Mouse (Mus musculus) hindbrain, embryonic 16.5 days (tissue): Measurements from ENCODE around the gene Fbxo47. TPM values are rescaled to one million over a fixed set of nuclear protein-coding genes. Genes with fewer than 3 reads are reported as not detected.

Experiments
- ATAC-seq: fragments of 200-750 bp; cut with Nextera tagmentation; 2 replicates; pipeline ENCODE4 v1.8.0; 2017; ENCODE audit warnings: moderate TSS enrichment, moderate library complexity
- H3K27ac ChIP-seq: fragments of 300-500 bp; sonication (generic); 2 replicates; pipeline ENCODE4 v1.5.1; 2014; ENCODE audit warnings: low read depth, mild to moderate bottlenecking, control low read depth, low read length, moderate library complexity
- H3K27me3 ChIP-seq: fragments of 300-500 bp; sonication (generic); replicated peaks from 2 replicates; pipeline ENCODE4 v1.6.1; 2014; ENCODE audit warnings: low read length; ENCODE audit not compliant: control insufficient read depth, insufficient read depth
- H3K36me3 ChIP-seq: fragments of 300-500 bp; sonication (generic); 2 replicates; pipeline ENCODE4 v1.6.1; 2014; ENCODE audit warnings: mild to moderate bottlenecking, low read length, moderate library complexity, mixed read lengths; ENCODE audit not compliant: control insufficient read depth, insufficient read depth
- H3K4me1 ChIP-seq: fragments of 300-500 bp; sonication (generic); 2 replicates; pipeline ENCODE4 v1.6.1; 2014; ENCODE audit warnings: low read depth, low read length; ENCODE audit not compliant: control insufficient read depth, insufficient read depth
- H3K4me2 ChIP-seq: fragments of 300-500 bp; sonication (generic); 2 replicates; pipeline ENCODE4 v1.6.1; 2014; ENCODE audit warnings: mild to moderate bottlenecking, low read length, control low read depth, moderate library complexity
- H3K4me3 ChIP-seq: fragments of 300-500 bp; sonication (generic); 2 replicates; pipeline ENCODE4 v1.5.1; 2014; ENCODE audit warnings: mild to moderate bottlenecking, low read length, control low read depth, moderate library complexity
- H3K9ac ChIP-seq: fragments of 300-500 bp; sonication (generic); 2 replicates; pipeline ENCODE4 v1.6.1; 2014; ENCODE audit warnings: low read depth, mild to moderate bottlenecking, control low read depth, low read length, moderate library complexity
- H3K9me3 ChIP-seq: fragments of 300-500 bp; sonication (generic); 2 replicates; pipeline ENCODE4 v1.6.1; 2014; ENCODE audit warnings: mild to moderate bottlenecking, low read length, moderate library complexity; ENCODE audit not compliant: control insufficient read depth
- WGBS: fragments of 180-500 bp; shearing (Covaris S2); extraction: QIAGEN DNeasy Blood & Tissue Kit; methylation state at CpG from one replicate; pipeline ENCODE4 v1.1.7; 2014; 5-methylcytosine and 5-hydroxymethylcytosine counted together
- polyA plus RNA-seq: library from polyadenylated mRNA; unstranded; fragments of >200 nt; fragmentation: Nextera tagmentation; extraction: Ambion mirVana; gene quantifications from 2 replicates; pipeline ENCODE4 v1.2.1, GENCODE M21; 2015

Fbxo47 gene
- polyA plus RNA-seq = 0.34 and 0.43 TPM in 2 replicates

- ATAC-seq = peak; percentile 98
- under 1% methylated on average over 37 of the region's 37 CpGs for WGBS
- H3K4me3 ChIP-seq = peak within 1 kb of the TSS; percentile 71
These were observed at the start of gene Fbxo47 for GRCm38 (mm10) chr11:97883918-97884600. Gene Fbxo47 (minus strand): TSS chr11:97884154.

DNA sequence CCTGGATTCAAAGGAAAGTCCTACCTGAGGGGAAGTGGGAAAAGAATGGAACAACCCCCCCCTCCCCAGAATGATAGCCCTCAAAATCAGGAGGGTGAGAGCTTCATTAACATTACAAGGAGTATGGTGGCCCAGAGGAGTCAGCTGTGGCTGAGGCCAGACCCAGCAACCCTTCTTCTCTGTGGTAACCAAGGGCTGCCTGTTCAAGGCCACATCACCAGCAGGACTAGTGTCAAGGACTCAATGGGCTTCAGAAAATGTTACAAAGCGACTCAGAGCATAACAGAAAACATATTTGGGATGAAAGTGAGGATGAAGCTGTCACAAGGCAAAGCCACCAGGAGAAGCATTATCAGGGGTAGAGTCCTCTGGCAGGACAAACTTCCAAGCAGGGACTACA lies 49.6 kb upstream of the Fbxo47 start:
- H3K4me1 ChIP-seq = no peaks in the 10 kb centered on the region
- no peak overlapping the region for H3K4me2 ChIP-seq
- no peak overlapping the region for H3K4me3 ChIP-seq
- H3K9ac ChIP-seq = no peak overlapping the region
- no peaks in the 10 kb centered on the region for H3K27me3 ChIP-seq
- WGBS = 79% methylated on average over 1 of the region's 1 CpGs
- no peaks in the 10 kb centered on the region for H3K36me3 ChIP-seq
- no peak overlapping the region for H3K27ac ChIP-seq
- H3K9me3 ChIP-seq = no peaks in the 10 kb centered on the region
- no peak for ATAC-seq

More at GRCm38 (mm10) chr11:97883918-97884600, at the start of gene Fbxo47:
- Histone ChIP-seq H3K9me3 (no peaks in the 10 kb centered on the region), H3K27me3 (no peaks in the 10 kb centered on the region), H3K36me3 (no peaks in the 10 kb centered on the region), H3K4me1 (no peaks in the 10 kb centered on the region; the same call in 1 of the 2 replicates), H3K4me2 (peak within 1 kb of the TSS; percentile 73), H3K9ac (peak within 1 kb of the TSS; percentile 66), H3K27ac (peak within 1 kb of the TSS; percentile 82)

GRCm38 (mm10) chr11:97928905-97929304 lies 45.0 kb upstream of the Fbxo47 start:
- H3K27ac ChIP-seq = no peak overlapping the region
- no peaks in the 10 kb centered on the region for H3K4me1 ChIP-seq
- no peak overlapping the region for H3K4me2 ChIP-seq
- H3K4me3 ChIP-seq = no peak overlapping the region
- no peaks in the 10 kb centered on the region for H3K36me3 ChIP-seq
- WGBS = 83% methylated on average over 4 of the region's 4 CpGs
- ATAC-seq = no peak
- H3K27me3 ChIP-seq = no peaks in the 10 kb centered on the region
- H3K9me3 ChIP-seq = no peaks in the 10 kb centered on the region
- H3K9ac ChIP-seq = no peak overlapping the region

DNA sequence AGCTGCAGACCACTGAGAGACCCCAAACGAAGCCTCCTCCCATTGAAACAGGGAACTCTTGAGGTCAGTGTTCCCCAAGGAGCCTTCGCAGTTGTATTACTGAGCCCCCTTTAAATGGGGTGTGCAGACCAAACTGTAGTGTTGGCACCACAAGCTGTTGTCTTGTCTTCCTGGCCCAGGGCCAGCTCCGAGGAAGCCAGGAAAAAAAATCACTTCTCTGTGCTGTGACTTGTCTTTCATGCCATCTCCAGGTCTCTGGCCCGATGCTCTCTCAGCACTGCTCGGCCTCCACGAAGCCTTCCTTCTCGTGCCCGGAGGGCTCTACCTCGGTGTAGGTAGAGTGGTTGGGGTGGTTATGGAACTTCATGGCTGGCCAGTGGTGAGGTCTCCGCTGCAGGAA lies 40.3 kb upstream of the Fbxo47 start:
- Histone ChIP-seq H3K27ac (no peak overlapping the region), H3K4me3 (no peak overlapping the region)

GRCm38 (mm10) chr11:97923639-97924038 lies 39.7 kb upstream of the Fbxo47 start:
- no peak overlapping the region for H3K9ac ChIP-seq
- H3K9me3 ChIP-seq = no peaks in the 10 kb centered on the region
- no peak for ATAC-seq
- H3K36me3 ChIP-seq = no peaks in the 10 kb centered on the region
- H3K4me2 ChIP-seq = no peak overlapping the region
- H3K27ac ChIP-seq = no peak overlapping the region
- no peaks in the 10 kb centered on the region for H3K4me1 ChIP-seq
- 82% methylated on average over 9 of the region's 9 CpGs for WGBS
- no peaks in the 10 kb centered on the region for H3K27me3 ChIP-seq
- H3K4me3 ChIP-seq = no peak overlapping the region

More for the DNA sequence above, 40.3 kb upstream of the Fbxo47 start:
- WGBS = 89% methylated on average over 10 of the region's 10 CpGs
- Histone ChIP-seq H3K4me2 (no peak overlapping the region), H3K36me3 (no peaks in the 10 kb centered on the region), H3K4me1 (no peaks in the 10 kb centered on the region), H3K9ac (no peak overlapping the region), H3K27me3 (no peaks in the 10 kb centered on the region), H3K9me3 (no peaks in the 10 kb centered on the region)
- ATAC-seq = no peak

GRCm38 (mm10) chr11:97915974-97916503 lies 32.1 kb upstream of the Fbxo47 start:
- Histone ChIP-seq H3K27ac (no peak overlapping the region), H3K27me3 (no peaks in the 10 kb centered on the region), H3K4me3 (no peak overlapping the region), H3K4me2 (no peak overlapping the region), H3K9me3 (no peaks in the 10 kb centered on the region), H3K36me3 (no peaks in the 10 kb centered on the region), H3K4me1 (no peaks in the 10 kb centered on the region), H3K9ac (no peak overlapping the region)
- 97% methylated on average over 6 of the region's 6 CpGs for WGBS
- ATAC-seq = no peak

DNA sequence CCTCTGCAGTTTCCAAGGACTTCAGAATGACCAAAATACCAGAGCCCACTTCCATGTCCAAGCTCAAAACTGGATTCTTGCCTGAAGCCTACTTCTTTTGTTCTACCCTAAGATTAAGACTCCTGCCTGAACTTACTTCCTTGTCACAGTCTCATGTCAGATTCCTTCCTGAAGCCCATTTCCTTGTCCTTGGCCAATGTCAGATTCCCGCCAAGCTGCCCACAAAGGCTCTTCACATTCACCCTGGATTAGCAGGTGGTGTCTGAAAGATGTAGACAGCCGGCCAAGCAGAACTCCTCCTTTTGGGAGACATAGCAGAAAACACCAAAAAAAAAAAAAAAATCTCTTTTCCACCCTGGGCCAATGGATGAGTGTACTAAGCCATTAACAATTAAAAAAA lies 31.5 kb upstream of the Fbxo47 start:
- no peak for ATAC-seq
- Histone ChIP-seq H3K36me3 (no peaks in the 10 kb centered on the region), H3K4me2 (no peak overlapping the region), H3K9ac (no peak overlapping the region), H3K9me3 (no peaks in the 10 kb centered on the region), H3K27me3 (no peaks in the 10 kb centered on the region), H3K4me3 (no peak overlapping the region), H3K27ac (no peak overlapping the region), H3K4me1 (no peaks in the 10 kb centered on the region)
- WGBS = 90% methylated on average over 2 of the region's 2 CpGs

GRCm38 (mm10) chr11:97913111-97913510 lies 29.2 kb upstream of the Fbxo47 start:
- no peaks in the 10 kb centered on the region for H3K9me3 ChIP-seq
- H3K9ac ChIP-seq = no peak overlapping the region
- no peak overlapping the region for H3K4me3 ChIP-seq
- 91% methylated on average over 14 of the region's 14 CpGs for WGBS
- no peaks in the 10 kb centered on the region for H3K27me3 ChIP-seq
- H3K36me3 ChIP-seq = no peaks in the 10 kb centered on the region
- no peak overlapping the region for H3K27ac ChIP-seq
- H3K4me1 ChIP-seq = no peaks in the 10 kb centered on the region
- ATAC-seq = no peak
- no peak overlapping the region for H3K4me2 ChIP-seq

GRCm38 (mm10) chr11:97908634-97909348 lies 24.8 kb upstream of the Fbxo47 start:
- no peaks in the 10 kb centered on the region for H3K4me1 ChIP-seq
- no peak overlapping the region for H3K4me3 ChIP-seq
- no peak overlapping the region for H3K9ac ChIP-seq
- ATAC-seq = no peak
- WGBS = 88% methylated on average over 11 of the region's 11 CpGs
- H3K9me3 ChIP-seq = no peaks in the 10 kb centered on the region
- no peak overlapping the region for H3K27ac ChIP-seq
- no peaks in the 10 kb centered on the region for H3K36me3 ChIP-seq
- no peaks in the 10 kb centered on the region for H3K27me3 ChIP-seq
- no peak overlapping the region for H3K4me2 ChIP-seq
